Mouse (Mus musculus) forebrain, postnatal 0 days (tissue): ENCODE measurements around the gene Scgn. TPM values are rescaled to one million over a fixed set of nuclear protein-coding genes. Genes with fewer than 3 reads are reported as not detected.
A peak's percentile ranks its signal among the peaks of the same experiment; 100 is the strongest.

Source experiments
- ATAC-seq: fragments of 200-750 bp; cut with Nextera tagmentation; 2 replicates; pipeline ENCODE4 v1.8.0; 2017; ENCODE audit warnings: mild to moderate bottlenecking, moderate library complexity
- DNase-seq: peaks from one replicate; pipeline ENCODE4 v3.0.0-alpha.2; 2015
- H3K27ac ChIP-seq: fragments of 300-500 bp; sonication (generic); 2 replicates; pipeline ENCODE4 v1.5.1; 2014; ENCODE audit warnings: low read depth, mild to moderate bottlenecking, antibody characterized with exemption, low read length, moderate library complexity, mixed read lengths
- H3K27me3 ChIP-seq: fragments of 300-500 bp; sonication (generic); 2 replicates; pipeline ENCODE4 v1.6.1; 2014; ENCODE audit warnings: mild to moderate bottlenecking, low read length, mixed read lengths; ENCODE audit not compliant: insufficient read depth
- H3K36me3 ChIP-seq: fragments of 300-500 bp; sonication (generic); 2 replicates; pipeline ENCODE4 v1.6.1; 2014; ENCODE audit warnings: mild to moderate bottlenecking, moderate library complexity; ENCODE audit not compliant: insufficient read depth
- H3K4me1 ChIP-seq: fragments of 300-500 bp; sonication (generic); 2 replicates; pipeline ENCODE4 v1.6.1; 2014; ENCODE audit warnings: antibody characterized with exemption; ENCODE audit not compliant: insufficient read depth
- H3K4me2 ChIP-seq: fragments of 300-500 bp; sonication (generic); 2 replicates; pipeline ENCODE4 v1.6.1; 2014; ENCODE audit warnings: low read depth, mild to moderate bottlenecking, moderate library complexity
- H3K4me3 ChIP-seq: fragments of 300-500 bp; sonication (generic); 2 replicates; pipeline ENCODE4 v1.5.1; 2014; ENCODE audit warnings: low read depth, low read length, mixed read lengths
- H3K9ac ChIP-seq: fragments of 300-500 bp; sonication (generic); 2 replicates; pipeline ENCODE4 v1.6.1; 2014; ENCODE audit warnings: mild to moderate bottlenecking
- H3K9me3 ChIP-seq: fragments of 300-500 bp; sonication (generic); 2 replicates; pipeline ENCODE4 v1.6.1; 2016; ENCODE audit warnings: low read length
- CTCF ChIP-seq: sonication (generic); IDR thresholded peaks from 2 replicates; pipeline ENCODE4 v1.5.1; 2016; ENCODE audit warnings: antibody characterized with exemption, control low read depth, low read depth
- WGBS: fragments of 180-500 bp; shearing (Covaris S2); extraction: QIAGEN DNeasy Blood & Tissue Kit; methylation state at CpG from one replicate; pipeline ENCODE4 v1.1.7; 2014; 5-methylcytosine and 5-hydroxymethylcytosine counted together
- polyA plus RNA-seq: library from polyadenylated mRNA; unstranded; fragments of >200 nt; fragmentation: Nextera tagmentation; extraction: Ambion mirVana; gene quantifications from 2 replicates; pipeline ENCODE4 v1.2.1, GENCODE M21; 2015
- total RNA-seq: library from RNA; depleted of rRNA; stranded (reverse); fragments of >200 nt; gene quantifications from 2 replicates; pipeline ENCODE4 v1.2.3, GENCODE M21; 2014

Gene Scgn
- total and polyA plus RNA-seq, 2 experiments from 2014 or later = 1.4 to 2.7 TPM

GRCm38 (mm10) chr13:24001797-24002196 is 10.8 kb upstream of the Scgn start:
- Histone ChIP-seq H3K27me3 (no peaks in the 10 kb centered on the region), H3K4me1 (no peaks in the 10 kb centered on the region), H3K4me2 (no peak overlapping the region), H3K36me3 (no peaks in the 10 kb centered on the region), H3K27ac (no peak overlapping the region), H3K9ac (no peak overlapping the region), H3K4me3 (no peak overlapping the region), H3K9me3 (no peaks in the 10 kb centered on the region)
- WGBS = 62% methylated on average over 2 of the region's 2 CpGs
- ATAC-seq = no peak
- no peak for DNase-seq
- TF ChIP-seq CTCF = no peak

GRCm38 (mm10) chr13:24001081-24001480 is 10.1 kb upstream of the Scgn start:
- Histone ChIP-seq H3K27ac (no peak overlapping the region), H3K4me3 (no peak overlapping the region), H3K9me3 (no peaks in the 10 kb centered on the region), H3K4me2 (no peak overlapping the region), H3K4me1 (no peaks in the 10 kb centered on the region), H3K36me3 (no peaks in the 10 kb centered on the region), H3K9ac (no peak overlapping the region), H3K27me3 (no peaks in the 10 kb centered on the region)
- no peak for ATAC-seq
- DNase-seq = no peak
- WGBS = 73% methylated on average over 2 of the region's 2 CpGs
- no peak for TF ChIP-seq CTCF

- ATAC-seq (no peak), DNase-seq (no peak)
These were observed 7.8 kb upstream of the Scgn start for GRCm38 (mm10) chr13:23998826-23999225.

GRCm38 (mm10) chr13:23994756-23995155 is 3.7 kb upstream of the Scgn start:
- WGBS = 29% methylated on average over 3 of the region's 3 CpGs
- Histone ChIP-seq H3K4me1 (peaks cover 9% of the 10 kb centered on the region; the same call in 1 of the 2 replicates), H3K27me3 (peaks cover 26% of the 10 kb centered on the region; the same call in 1 of the 2 replicates), H3K27ac (no peak overlapping the region), H3K4me3 (no peak overlapping the region), H3K9ac (no peak overlapping the region), H3K36me3 (no peaks in the 10 kb centered on the region), H3K4me2 (no peak overlapping the region), H3K9me3 (no peaks in the 10 kb centered on the region)
- ATAC-seq = no peak; the same call in 1 of the 2 replicates
- no peak for DNase-seq
- TF ChIP-seq CTCF = no peak

More at GRCm38 (mm10) chr13:23998826-23999225, 7.8 kb upstream of the Scgn start:
- Histone ChIP-seq H3K4me3 (no peak overlapping the region), H3K27ac (no peak overlapping the region), H3K9ac (no peak overlapping the region), H3K9me3 (no peaks in the 10 kb centered on the region), H3K36me3 (no peaks in the 10 kb centered on the region), H3K27me3 (peaks cover 4% of the 10 kb centered on the region; the same call in 1 of the 2 replicates), H3K4me1 (no peaks in the 10 kb centered on the region), H3K4me2 (no peak overlapping the region)
- no peak for TF ChIP-seq CTCF
- WGBS = 67% methylated on average over 2 of the region's 2 CpGs

- WGBS = 20% methylated on average over 9 of the region's 9 CpGs
- no peak overlapping the region for H3K9ac ChIP-seq
- H3K27me3 ChIP-seq = peaks cover 26% of the 10 kb centered on the region; the same call in 1 of the 2 replicates
- DNase-seq = no peak
- no peak overlapping the region for H3K4me3 ChIP-seq
- no peak overlapping the region for H3K27ac ChIP-seq
- ATAC-seq = no peak
- H3K4me2 ChIP-seq = no peak overlapping the region
- H3K9me3 ChIP-seq = no peaks in the 10 kb centered on the region
- TF ChIP-seq CTCF = no peak
- peaks cover 9% of the 10 kb centered on the region; the same call in 1 of the 2 replicates for H3K4me1 ChIP-seq
- no peaks in the 10 kb centered on the region for H3K36me3 ChIP-seq
These were observed 3.0 kb upstream of the Scgn start for GRCm38 (mm10) chr13:23994024-23994423.

GRCm38 (mm10) chr13:23990451-23990850 is 563 bp downstream of the Scgn start:
- 18% methylated on average over 5 of the region's 5 CpGs for WGBS
- TF ChIP-seq CTCF = no peak
- Histone ChIP-seq H3K9ac (no peak overlapping the region), H3K4me3 (peak overlapping the region; percentile 24), H3K4me2 (peak overlapping the region; percentile 59), H3K4me1 (peaks cover 9% of the 10 kb centered on the region; the same call in 1 of the 2 replicates), H3K9me3 (no peaks in the 10 kb centered on the region), H3K27ac (no peak overlapping the region), H3K27me3 (peaks cover 26% of the 10 kb centered on the region; the same call in 1 of the 2 replicates), H3K36me3 (no peaks in the 10 kb centered on the region)
- peak; percentile 54 for ATAC-seq
- peak; percentile 35 for DNase-seq

- Histone ChIP-seq H3K9ac (no peak overlapping the region), H3K27ac (no peak overlapping the region), H3K36me3 (no peaks in the 10 kb centered on the region), H3K4me1 (no peaks in the 10 kb centered on the region; the same call in 1 of the 2 replicates), H3K4me2 (no peak overlapping the region), H3K4me3 (no peak overlapping the region), H3K9me3 (no peaks in the 10 kb centered on the region), H3K27me3 (no peaks in the 10 kb centered on the region; the same call in 1 of the 2 replicates)
- no peak for TF ChIP-seq CTCF
- 34% methylated on average over 3 of the region's 3 CpGs for WGBS
- ATAC-seq (no peak), DNase-seq (no peak)
These were observed 5.9 kb downstream of the Scgn start for GRCm38 (mm10) chr13:23985130-23985529.
